20 mouse cellular contexts compared by ENCODE assay signal in the genomic region with DNA sequence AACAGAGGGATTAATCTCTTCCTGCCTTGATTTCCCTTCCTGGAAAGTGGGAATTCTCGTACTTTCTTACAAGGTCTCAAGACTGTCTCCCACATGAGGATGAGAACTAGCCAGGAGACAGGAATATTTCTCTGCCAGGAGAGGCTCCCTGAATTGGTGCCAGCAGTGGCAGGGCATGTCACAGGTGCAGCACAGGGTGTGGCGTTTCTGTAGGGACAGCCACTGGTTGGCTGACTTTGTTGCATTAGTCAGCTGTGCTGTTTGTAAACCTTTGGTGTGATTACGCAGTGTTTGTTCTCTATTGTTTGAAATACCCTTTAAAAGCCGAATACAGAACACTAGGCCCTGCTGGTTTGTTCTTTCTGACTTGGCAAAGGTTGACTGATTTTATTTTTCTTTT. TPM values are rescaled to one million over a fixed set of nuclear protein-coding genes. Genes with fewer than 3 reads are reported as not detected.
A peak's percentile ranks its signal among the peaks of the same experiment; 100 is the strongest.
DNase-seq lines count a peak whose midpoint lies in the region; ATAC-seq and TF ChIP-seq lines count a peak whose summit lies in the region.
"Had no signal": no experiment of that assay in that cellular context is flagged by ENCODE, and none has a peak within 500 bp of the region (broad histone marks: within the 10 kb centered on the region; RNA-seq: fewer than 3 reads in every experiment).

No protein-coding gene starts in this region.

- no peak overlapping the region for H3K4me2 ChIP-seq in liver, postnatal 0 days (ENCODE audit: low read depth, low read length)
- no peak overlapping the region for H3K4me2 ChIP-seq in liver, embryonic 12.5 days
- H3K4me2 ChIP-seq: embryonic facial prominence, embryonic 13.5 days; forebrain, embryonic 12.5 days; forebrain, embryonic 15.5 days; heart, embryonic 11.5 days; hindbrain, embryonic 12.5 days; hindbrain, embryonic 15.5 days had no signal

- H3K4me3 ChIP-seq in liver, postnatal 0 days (ENCODE audit: low read depth, low read length): no peak overlapping the region
- no peak overlapping the region for H3K4me3 ChIP-seq in liver, embryonic 12.5 days
- H3K4me3 ChIP-seq: embryonic facial prominence, embryonic 10.5 days; embryonic facial prominence, embryonic 13.5 days; erythroblast, embryonic 14.5 days; forebrain, embryonic 12.5 days; forebrain, embryonic 15.5 days; heart, adult 2 months; hindbrain, embryonic 12.5 days; hindbrain, embryonic 15.5 days had no signal

- TF ChIP-seq EP300 in liver, postnatal 0 days (IDR thresholded peaks at IDR 0.05; ENCODE audit: low read depth): no peak

- TF ChIP-seq CTCF in liver, postnatal 0 days (IDR thresholded peaks at IDR 0.05; ENCODE audit: low read depth): no peak

- H3K9me3 ChIP-seq in liver, postnatal 0 days (ENCODE audit: low read length): 0 out of 2 replicates have a peak, but pooled peaks cover 2% of the 10 kb centered on the region
- no peaks in the 10 kb centered on the region for H3K9me3 ChIP-seq in liver, embryonic 12.5 days (replicated peaks)
- H3K9me3 ChIP-seq: embryonic facial prominence, embryonic 10.5 days; forebrain, embryonic 12.5 days; forebrain, embryonic 15.5 days; hindbrain, embryonic 12.5 days; hindbrain, embryonic 15.5 days had no signal

- H3K36me3 ChIP-seq in liver, postnatal 0 days (replicated peaks; ENCODE audit: insufficient read depth, low read length): no peaks in the 10 kb centered on the region
- H3K36me3 ChIP-seq in liver, embryonic 12.5 days: no peaks in the 10 kb centered on the region
- H3K36me3 ChIP-seq: embryonic facial prominence, embryonic 10.5 days; embryonic facial prominence, embryonic 13.5 days; forebrain, embryonic 12.5 days; forebrain, embryonic 15.5 days; hindbrain, embryonic 12.5 days; hindbrain, embryonic 15.5 days had no signal

- no peaks in the 10 kb centered on the region for H3K27me3 ChIP-seq in liver, postnatal 0 days (ENCODE audit: insufficient read depth, low read length)
- no peaks in the 10 kb centered on the region for H3K27me3 ChIP-seq in liver, embryonic 12.5 days (replicated peaks)
- H3K27me3 ChIP-seq: forebrain, embryonic 12.5 days; forebrain, embryonic 15.5 days; hindbrain, embryonic 12.5 days; hindbrain, embryonic 15.5 days had no signal

- no peak for ATAC-seq in cerebellum, adult (ENCODE audit: insufficient number of reproducible peaks, low FRiP score, low TSS enrichment)
- peak; percentile 22; the same call in 1 of the 2 replicates for ATAC-seq in liver, postnatal 0 days
- ATAC-seq in liver, embryonic 12.5 days: no peak
- ATAC-seq: activated CD4-positive, CD25-positive, alpha-beta regulatory T cell, adult 4 months had no signal

- no peak overlapping the region for H3K9ac ChIP-seq in liver, postnatal 0 days (replicated peaks)
- H3K9ac ChIP-seq in liver, embryonic 12.5 days: no peak overlapping the region
- H3K9ac ChIP-seq: embryonic facial prominence, embryonic 13.5 days; forebrain, embryonic 12.5 days; forebrain, embryonic 15.5 days; hindbrain, embryonic 12.5 days; hindbrain, embryonic 15.5 days had no signal

- no peak overlapping the region for H3K27ac ChIP-seq in liver, postnatal 0 days (ENCODE audit: low read depth)
- H3K27ac ChIP-seq in liver, embryonic 12.5 days: no peak overlapping the region
- H3K27ac ChIP-seq: embryonic facial prominence, embryonic 10.5 days; embryonic facial prominence, embryonic 13.5 days; forebrain, embryonic 12.5 days; forebrain, embryonic 15.5 days; heart, adult 2 months; hindbrain, embryonic 12.5 days; hindbrain, embryonic 15.5 days had no signal

- DNase-seq in cerebellum, postnatal 10 days: peak; percentile 42 to 51
- peak; percentile 25 for DNase-seq in heart, adult 11 months
- DNase-seq in heart, adult 9 months (ENCODE audit: low spot score in 2 of 2): no peak
- DNase-seq in liver, postnatal 0 days: no peak
- DNase-seq: adrenal gland, adult 8-10 months; adrenal gland, postnatal 25 days; embryo, embryonic 11 days; gastrocnemius, postnatal 25 days; heart, adult 2 months had no signal

- no peaks in the 10 kb centered on the region for H3K4me1 ChIP-seq in liver, postnatal 0 days (ENCODE audit: insufficient read depth)
- no peaks in the 10 kb centered on the region for H3K4me1 ChIP-seq in liver, embryonic 12.5 days
- H3K4me1 ChIP-seq: embryonic facial prominence, embryonic 10.5 days; embryonic facial prominence, embryonic 13.5 days; forebrain, embryonic 12.5 days; forebrain, embryonic 15.5 days; hindbrain, embryonic 12.5 days; hindbrain, embryonic 15.5 days had no signal

- 70% methylated on average over 4 of the region's 4 CpGs for WGBS in liver, postnatal 0 days (ENCODE audit: insufficient replicate concordance)
- WGBS in liver, embryonic 12.5 days (ENCODE audit: insufficient replicate concordance): 64% methylated on average over 4 of the region's 4 CpGs

RNA-seq across cellular contexts. Expression of a gene that starts 11.8 kb away (rescaled TPM):
- 1.0 and 1.4 TPM in 2 replicates for polyA plus RNA-seq in liver, postnatal 0 days (2015; fragmentation: Nextera tagmentation; extraction: Ambion mirVana)
- polyA plus RNA-seq in liver, embryonic 12.5 days (2016; fragmentation: Nextera tagmentation; extraction: Ambion mirVana): 0.01 and 0.10 TPM in 2 replicates

Comparison
In these comparisons a context has a peak if more than half of its experiments do, and no peak if none do; other contexts are left out.
1. DNase-seq: peak in cerebellum, postnatal 10 days (2 of 2) and heart, adult 11 months (single experiment); none in heart, adult 9 months (0 of 2) and liver, postnatal 0 days (single experiment).